Mouse (Mus musculus) erythroblast, embryonic 14.5 days (primary cell): Measurements from ENCODE around the gene Zfp827. TPM values are rescaled to one million over a fixed set of nuclear protein-coding genes. Genes with fewer than 3 reads are reported as not detected.

ENCODE experiments used
- H3K27me3 ChIP-seq: 2 replicates; pipeline ENCODE4 v1.6.1; 2012; ENCODE audit warnings: inconsistent platforms; ENCODE audit not compliant: control insufficient read depth
- H3K36me3 ChIP-seq: 2 replicates; pipeline ENCODE4 v1.6.1; 2012; ENCODE audit warnings: mild to moderate bottlenecking, inconsistent platforms; ENCODE audit not compliant: control insufficient read depth
- H3K4me1 ChIP-seq: 2 replicates; pipeline ENCODE4 v1.6.1; 2012; ENCODE audit warnings: inconsistent platforms; ENCODE audit not compliant: control insufficient read depth
- H3K4me3 ChIP-seq: replicated peaks from 2 replicates; pipeline ENCODE3; 2012; ENCODE audit warnings: moderate library complexity, mild to moderate bottlenecking, inconsistent platforms
- H3K9me3 ChIP-seq: 2 replicates; pipeline ENCODE4 v1.6.1; 2012; ENCODE audit warnings: low read length, inconsistent platforms, mixed read lengths; ENCODE audit not compliant: control insufficient read depth
- GATA1 ChIP-seq: IDR thresholded peaks from 2 replicates; pipeline ENCODE4 v1.6.1; 2012; ENCODE audit warnings: low read length, inconsistent platforms, mixed read lengths
- TAL1 ChIP-seq: IDR thresholded peaks from 3 replicates; pipeline ENCODE4 v1.6.1; 2012; ENCODE audit warnings: low read length, inconsistent platforms, mixed read lengths
- polyA plus RNA-seq: library from polyadenylated mRNA; stranded (reverse); fragments of >175 nt; gene quantifications from 2 replicates; pipeline ENCODE4 v1.2.3, GENCODE M21; 2012

Zfp827 gene
- polyA plus RNA-seq, 1 experiment: 0.03 TPM

- no peaks in the 10 kb centered on the region for H3K9me3 ChIP-seq
- H3K27me3 ChIP-seq: no peaks in the 10 kb centered on the region
- no peak overlapping the region for H3K4me3 ChIP-seq
- no peaks in the 10 kb centered on the region for H3K4me1 ChIP-seq
- no peaks in the 10 kb centered on the region for H3K36me3 ChIP-seq
- TF ChIP-seq GATA1 (no peak), TAL1 (no peak)
Observed at GRCm38 (mm10) chr8:79095162-79095561, 66.9 kb downstream of the Zfp827 start.

GRCm38 (mm10) chr8:79096970-79097369, 68.7 kb downstream of the Zfp827 start:
- no peaks in the 10 kb centered on the region for H3K9me3 ChIP-seq
- TF ChIP-seq GATA1 (no peak), TAL1 (no peak)
- H3K27me3 ChIP-seq: no peaks in the 10 kb centered on the region
- no peaks in the 10 kb centered on the region for H3K4me1 ChIP-seq
- no peaks in the 10 kb centered on the region for H3K36me3 ChIP-seq
- H3K4me3 ChIP-seq: no peak overlapping the region

GRCm38 (mm10) chr8:79102707-79103106, 74.5 kb downstream of the Zfp827 start:
- no peaks in the 10 kb centered on the region for H3K27me3 ChIP-seq
- TF ChIP-seq GATA1 (no peak), TAL1 (no peak)
- no peaks in the 10 kb centered on the region for H3K36me3 ChIP-seq
- no peaks in the 10 kb centered on the region for H3K9me3 ChIP-seq
- no peak overlapping the region for H3K4me3 ChIP-seq
- no peaks in the 10 kb centered on the region for H3K4me1 ChIP-seq

GRCm38 (mm10) chr8:79103185-79103878, 75.1 kb downstream of the Zfp827 start:
- H3K9me3 ChIP-seq: no peaks in the 10 kb centered on the region
- no peaks in the 10 kb centered on the region for H3K36me3 ChIP-seq
- no peaks in the 10 kb centered on the region for H3K27me3 ChIP-seq
- H3K4me1 ChIP-seq: no peaks in the 10 kb centered on the region
- TF ChIP-seq GATA1 (no peak), TAL1 (no peak)
- H3K4me3 ChIP-seq: no peak overlapping the region

GRCm38 (mm10) chr8:79103923-79104580, 75.8 kb downstream of the Zfp827 start:
- TF ChIP-seq TAL1: no peak
- no peak for TF ChIP-seq GATA1
- Histone ChIP-seq H3K27me3 (no peaks in the 10 kb centered on the region), H3K9me3 (no peaks in the 10 kb centered on the region), H3K4me1 (no peaks in the 10 kb centered on the region), H3K4me3 (no peak overlapping the region), H3K36me3 (no peaks in the 10 kb centered on the region)

GRCm38 (mm10) chr8:79104634-79105033, 76.4 kb downstream of the Zfp827 start:
- H3K36me3 ChIP-seq: no peaks in the 10 kb centered on the region
- TF ChIP-seq TAL1 (no peak), GATA1 (no peak)
- no peaks in the 10 kb centered on the region for H3K9me3 ChIP-seq
- H3K27me3 ChIP-seq: no peaks in the 10 kb centered on the region
- H3K4me1 ChIP-seq: no peaks in the 10 kb centered on the region
- H3K4me3 ChIP-seq: no peak overlapping the region

- Histone ChIP-seq H3K9me3 (no peaks in the 10 kb centered on the region), H3K4me3 (no peak overlapping the region), H3K4me1 (no peaks in the 10 kb centered on the region), H3K27me3 (no peaks in the 10 kb centered on the region), H3K36me3 (no peaks in the 10 kb centered on the region)
- TF ChIP-seq GATA1: no peak
- no peak for TF ChIP-seq TAL1
Observed at GRCm38 (mm10) chr8:79105186-79105585, 76.9 kb downstream of the Zfp827 start.

GRCm38 (mm10) chr8:79111461-79111860, 83.2 kb downstream of the Zfp827 start:
- Histone ChIP-seq H3K4me3 (no peak overlapping the region), H3K36me3 (no peaks in the 10 kb centered on the region; the same call in 1 of the 2 replicates), H3K4me1 (peaks cover 3% of the 10 kb centered on the region; the same call in 1 of the 2 replicates), H3K9me3 (no peaks in the 10 kb centered on the region; the same call in 1 of the 2 replicates), H3K27me3 (no peaks in the 10 kb centered on the region)
- TF ChIP-seq TAL1: no peak
- no peak for TF ChIP-seq GATA1

GRCm38 (mm10) chr8:79112480-79112879, 84.2 kb downstream of the Zfp827 start:
- no peaks in the 10 kb centered on the region; the same call in 1 of the 2 replicates for H3K9me3 ChIP-seq
- H3K36me3 ChIP-seq: no peaks in the 10 kb centered on the region; the same call in 1 of the 2 replicates
- peaks cover 3% of the 10 kb centered on the region; the same call in 1 of the 2 replicates for H3K4me1 ChIP-seq
- no peak for TF ChIP-seq GATA1
- no peak for TF ChIP-seq TAL1
- H3K27me3 ChIP-seq: no peaks in the 10 kb centered on the region
- no peak overlapping the region for H3K4me3 ChIP-seq
